Mouse (Mus musculus): ENCODE data around the gene Spag6.

GRCm38 (mm10) chr2:18675681-18676456 lies 18.0 kb upstream of the Spag6 start:
- TF ChIP-seq CTCF (conservative IDR thresholded peaks at IDR 0.05; ENCODE audit: insufficient read depth, insufficient read length, low read depth, low read length), result no peak
- no peak for TF ChIP-seq POLR2A (IDR thresholded peaks at IDR 0.05; ENCODE audit: low read depth, low read length)
